Mouse (Mus musculus) cerebellum, adult 2 months (tissue): ENCODE measurements around the gene Slc39a5. TPM values are rescaled to one million over a fixed set of nuclear protein-coding genes. Genes with fewer than 3 reads are reported as not detected.
A peak's percentile ranks its signal among the peaks of the same experiment; 100 is the strongest.

ENCODE experiments used
- DNase-seq, 2 experiments: peaks; one replicate each; pipeline ENCODE4 v3.0.0; 2021
- H3K27ac ChIP-seq: fragments of 200-500 bp; 2 replicates; pipeline ENCODE4 v1.5.1; 2012; ENCODE audit warnings: low read length, control low read depth, inconsistent platforms; ENCODE audit not compliant: insufficient read depth
- H3K27me3 ChIP-seq: fragments of 200-500 bp; 2 replicates; pipeline ENCODE4 v1.6.1; 2012; ENCODE audit warnings: inconsistent platforms, mild to moderate bottlenecking, low read length, moderate library complexity; ENCODE audit not compliant: control insufficient read depth, insufficient read depth
- H3K4me1 ChIP-seq: fragments of 200-500 bp; 2 replicates; pipeline ENCODE4 v1.6.1; 2011; ENCODE audit warnings: low read length; ENCODE audit not compliant: control insufficient read depth, insufficient read depth
- H3K4me3 ChIP-seq: fragments of 200-500 bp; replicated peaks from 2 replicates; pipeline ENCODE3; 2011; ENCODE audit warnings: mild to moderate bottlenecking, low read depth, low read length, control low read depth; ENCODE audit not compliant: insufficient read depth
- CTCF ChIP-seq: fragments of 200-500 bp; IDR thresholded peaks from 2 replicates; pipeline ENCODE4 v1.5.1; 2011; ENCODE audit warnings: low read depth, mild to moderate bottlenecking, control low read depth, low read length, moderate library complexity, borderline replicate concordance; ENCODE audit not compliant: insufficient read depth
- POLR2A ChIP-seq: fragments of 200-500 bp; IDR thresholded peaks from 2 replicates; pipeline ENCODE4 v1.6.1; 2011; ENCODE audit warnings: low read length, control low read depth, borderline replicate concordance; ENCODE audit not compliant: insufficient read depth
- WGBS: fragments of 180-500 bp; shearing (Covaris S2); methylation state at CpG from one replicate; pipeline ENCODE4 v1.1.7; 2018; 5-methylcytosine and 5-hydroxymethylcytosine counted together
- polyA plus RNA-seq: library from polyadenylated mRNA; depleted of rRNA; stranded (reverse); fragments of >200 nt; gene quantifications from 2 replicates; pipeline ENCODE4 v1.2.3, GENCODE M21; 2012

The Slc39a5 gene
- polyA plus RNA-seq, 1 experiment, result not detected

GRCm38 (mm10) chr10:128409692-128410559, 8.9 kb upstream of the Slc39a5 start:
- WGBS, result 4% methylated on average over 36 of the region's 36 CpGs
- Histone ChIP-seq H3K27me3 (no peaks in the 10 kb centered on the region), H3K4me1 (peaks cover 10% of the 10 kb centered on the region), H3K4me3 (peak overlapping the region; percentile 81), H3K27ac (no peak overlapping the region)
- DNase-seq, result peak; percentile 97 to 98
- TF ChIP-seq CTCF (peak; percentile 57), POLR2A (peak; percentile 53; the same call in 1 of the 2 replicates)

DNA sequence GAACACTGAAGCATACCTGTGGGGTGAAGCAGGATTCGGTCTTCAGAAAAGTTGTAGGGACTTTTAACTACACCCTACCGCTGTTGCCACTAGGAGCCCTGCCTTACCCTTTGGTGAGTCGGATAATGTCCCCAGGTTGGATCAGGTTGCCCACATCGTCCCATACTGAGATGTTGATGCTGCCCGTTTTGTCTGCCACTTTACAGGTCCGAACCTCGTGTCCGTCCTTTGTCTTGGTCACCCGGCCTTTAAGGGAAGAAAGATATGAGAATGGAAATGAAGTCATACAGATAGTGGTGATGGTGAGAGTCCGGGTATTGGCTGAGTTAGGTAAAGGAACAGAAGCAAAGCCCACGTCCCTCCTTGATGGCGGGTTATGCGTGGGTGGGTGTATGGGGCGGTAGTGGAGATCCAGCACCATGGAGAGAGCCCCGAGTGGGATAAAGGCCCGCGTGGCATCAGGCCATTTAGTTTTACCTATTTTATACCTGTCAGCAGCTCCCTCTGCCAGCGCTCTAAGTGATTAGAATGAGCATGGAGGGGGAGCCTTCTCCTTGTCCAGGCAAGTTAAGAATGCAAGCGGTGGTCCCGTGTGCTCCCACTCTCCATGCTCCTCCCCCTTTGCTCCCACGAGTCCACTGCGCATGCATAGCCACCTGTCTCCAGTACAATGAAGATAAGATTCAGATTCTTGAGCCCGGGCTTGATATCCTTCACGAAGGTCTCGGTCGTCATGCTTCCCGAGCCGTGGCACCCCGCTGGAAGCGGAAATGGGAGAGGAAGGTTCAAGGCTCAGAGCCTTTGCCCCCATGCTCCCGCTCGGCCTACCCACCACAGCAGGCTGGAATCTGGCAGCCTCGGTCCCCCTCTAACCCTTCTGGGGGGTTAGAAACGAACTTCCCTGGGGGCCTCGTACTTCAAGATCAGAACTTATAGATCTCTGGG, 7.8 kb upstream of the Slc39a5 start:
- Histone ChIP-seq H3K27me3 (no peaks in the 10 kb centered on the region), H3K4me3 (peak overlapping the region; percentile 67), H3K4me1 (peaks cover 16% of the 10 kb centered on the region), H3K27ac (peak overlapping the region; percentile 17)
- DNase-seq, result peak in 1 of 2 experiments; percentile 52
- TF ChIP-seq POLR2A (no peak), CTCF (no peak)
- 9% methylated on average over 35 of the region's 35 CpGs for WGBS

- 7% methylated on average over 7 of the region's 7 CpGs for WGBS
- H3K4me1 ChIP-seq, result peaks cover 19% of the 10 kb centered on the region
- TF ChIP-seq POLR2A, result no peak
- TF ChIP-seq CTCF, result no peak
Measured at GRCm38 (mm10) chr10:128403931-128404330, 2.9 kb upstream of the Slc39a5 start.

DNA sequence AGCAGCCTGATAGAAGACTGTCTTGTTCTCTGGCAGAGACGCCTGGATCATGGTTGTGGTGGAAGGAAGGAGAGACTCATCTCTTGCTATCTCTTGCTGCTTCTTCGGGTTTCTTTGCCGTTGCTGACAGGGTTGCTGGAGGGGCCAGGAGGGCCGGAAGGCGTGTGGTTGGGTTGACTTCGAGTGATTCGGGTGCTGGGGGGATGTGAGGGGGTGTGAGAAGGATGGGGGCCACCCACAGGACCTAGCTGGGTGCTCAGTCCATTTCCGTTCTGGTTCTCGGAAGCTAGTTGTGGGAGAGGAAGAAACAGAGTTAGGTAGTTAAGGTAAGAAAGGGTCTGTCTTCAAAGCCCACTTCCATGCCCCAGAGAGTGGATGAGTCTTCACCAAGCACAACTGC, 609 bp upstream of the Slc39a5 start:
- WGBS, result 79% methylated on average over 9 of the region's 9 CpGs
- DNase-seq, result no peak

More at GRCm38 (mm10) chr10:128403931-128404330, 2.9 kb upstream of the Slc39a5 start:
- no peaks in the 10 kb centered on the region for H3K27me3 ChIP-seq
- H3K4me3 ChIP-seq, result no peak overlapping the region
- H3K27ac ChIP-seq, result peak overlapping the region; percentile 16
- DNase-seq, result peak; percentile 81 to 85

DNA sequence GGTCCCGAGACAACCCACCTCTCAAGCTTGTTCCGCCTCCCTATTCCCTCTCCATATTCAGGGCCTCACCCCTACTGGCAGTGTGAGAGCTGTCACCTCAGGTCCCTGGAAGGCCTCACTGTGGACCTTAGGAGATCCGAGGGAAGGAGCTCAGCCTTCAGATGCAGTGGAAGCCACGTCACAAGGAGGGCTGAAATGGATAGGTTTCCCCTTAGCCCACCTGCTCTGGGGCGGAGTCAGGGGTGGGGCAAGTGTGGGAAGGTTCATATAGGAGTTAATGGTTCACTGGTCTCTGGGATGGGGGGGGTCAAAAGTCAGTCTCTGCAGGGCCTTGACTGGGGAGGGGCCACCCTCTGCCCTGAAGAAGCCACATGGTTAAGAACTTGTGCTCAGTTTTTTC, 691 bp downstream of the Slc39a5 start:
- WGBS, result 59% methylated on average over 5 of the region's 5 CpGs
- H3K27ac ChIP-seq, result no peak overlapping the region
- H3K4me3 ChIP-seq, result no peak overlapping the region
- no peak for DNase-seq
- peaks cover 25% of the 10 kb centered on the region for H3K4me1 ChIP-seq
- H3K27me3 ChIP-seq, result no peaks in the 10 kb centered on the region
- no peak for TF ChIP-seq POLR2A
- TF ChIP-seq CTCF, result no peak

More for the DNA sequence above, 609 bp upstream of the Slc39a5 start:
- Histone ChIP-seq H3K4me3 (no peak overlapping the region), H3K27ac (no peak overlapping the region), H3K4me1 (peaks cover 25% of the 10 kb centered on the region), H3K27me3 (no peaks in the 10 kb centered on the region)
- TF ChIP-seq CTCF (no peak), POLR2A (no peak)

- Histone ChIP-seq H3K4me3 (no peak overlapping the region), H3K27me3 (no peaks in the 10 kb centered on the region), H3K27ac (no peak overlapping the region), H3K4me1 (peaks cover 14% of the 10 kb centered on the region)
- DNase-seq, result peak; percentile 60 to 76
- WGBS, result 16% methylated on average over 7 of the region's 7 CpGs
- TF ChIP-seq POLR2A, result no peak
- TF ChIP-seq CTCF, result no peak
Measured at GRCm38 (mm10) chr10:128397466-128397865, 3.6 kb downstream of the Slc39a5 start.

- 45% methylated on average over 10 of the region's 10 CpGs for WGBS
- H3K4me1 ChIP-seq, result peaks cover 14% of the 10 kb centered on the region
- no peak overlapping the region for H3K4me3 ChIP-seq
- DNase-seq, result no peak
- H3K27me3 ChIP-seq, result no peaks in the 10 kb centered on the region
- TF ChIP-seq CTCF (no peak), POLR2A (no peak)
- H3K27ac ChIP-seq, result no peak overlapping the region
Measured at GRCm38 (mm10) chr10:128396716-128397264, 4.2 kb downstream of the Slc39a5 start.
